ENCODE assay signal across 21 mouse cellular contexts in genomic region chr5:140992093-140993070, GRCm38 (mm10). TPM values are rescaled to one million over a fixed set of nuclear protein-coding genes. Genes with fewer than 3 reads are reported as not detected.
A peak's percentile ranks its signal among the peaks of the same experiment; 100 is the strongest.
DNase-seq lines count a peak whose midpoint lies in the region; ATAC-seq and TF ChIP-seq lines count a peak whose summit lies in the region.
"Had no signal": no experiment of that assay in that cellular context is flagged by ENCODE, and none has a peak within 500 bp of the region (broad histone marks: within the 10 kb centered on the region; RNA-seq: fewer than 3 reads in every experiment).

No protein-coding gene starts in this region.

- 50% methylated on average over 11 of the region's 11 CpGs for WGBS in liver, postnatal 0 days (ENCODE audit: insufficient replicate concordance)
- 76% methylated on average over 11 of the region's 11 CpGs for WGBS in forebrain, embryonic 10.5 days
- WGBS in hindbrain, embryonic 10.5 days, result 75% methylated on average over 11 of the region's 11 CpGs

- no peak for ATAC-seq in liver, postnatal 0 days
- ATAC-seq: forebrain, embryonic 13.5 days; intestine, postnatal 0 days had no signal

- H3K36me3 ChIP-seq in liver, postnatal 0 days (replicated peaks; ENCODE audit: insufficient read depth, low read length), result no peaks in the 10 kb centered on the region
- H3K36me3 ChIP-seq in forebrain, embryonic 10.5 days (replicated peaks), result no peaks in the 10 kb centered on the region
- H3K36me3 ChIP-seq in hindbrain, embryonic 10.5 days, result no peaks in the 10 kb centered on the region
- H3K36me3 ChIP-seq: hindbrain, embryonic 12.5 days; limb, embryonic 10.5 days; neural tube, embryonic 13.5 days had no signal

- H3K27ac ChIP-seq in liver, postnatal 0 days (ENCODE audit: low read depth), result no peak overlapping the region
- 0 out of 2 replicates have a peak overlapping the region, but pooled peaks have one; percentile 1 for H3K27ac ChIP-seq in bone marrow macrophage, adult 2 months (ENCODE audit: insufficient read depth, low read depth, low read length)
- H3K27ac ChIP-seq in forebrain, embryonic 10.5 days, result no peak overlapping the region
- no peak overlapping the region for H3K27ac ChIP-seq in hindbrain, embryonic 10.5 days
- H3K27ac ChIP-seq: forebrain, embryonic 13.5 days; hindbrain, embryonic 12.5 days; limb, embryonic 10.5 days; liver, embryonic 14.5 days; neural tube, embryonic 13.5 days had no signal

- no peak for DNase-seq in liver, postnatal 0 days
- no peak for DNase-seq in liver
- peak; percentile 53 for DNase-seq in CD4-positive helper T cell, adult 2 months (ENCODE audit: low read depth, low spot score)
- DNase-seq in naive thymus-derived CD4-positive, alpha-beta T cell, adult 2 months (ENCODE audit: low read depth), result peak; percentile 51
- DNase-seq in forebrain, embryonic 10.5 days (ENCODE audit: extremely low spot score, low spot score), result no peak
- DNase-seq in urinary bladder, postnatal 36 days (ENCODE audit: low spot score in 2 of 2), result no peak
- no peak for DNase-seq in hindbrain, embryonic 10.5 days (ENCODE audit: low spot score)
- DNase-seq: adrenal gland, adult 2 months; cerebellum, adult 11 months; cerebellum, postnatal 14 days; kidney, postnatal 14 days; lung, postnatal 14 days; right cerebral cortex, postnatal 4 days; thymus, postnatal 14 days had no signal

- TF ChIP-seq EP300 in liver, postnatal 0 days (IDR thresholded peaks at IDR 0.05; ENCODE audit: low read depth), result no peak

- H3K9me3 ChIP-seq in liver, postnatal 0 days (ENCODE audit: low read length), result no peaks in the 10 kb centered on the region
- no peaks in the 10 kb centered on the region for H3K9me3 ChIP-seq in forebrain, embryonic 10.5 days
- no peaks in the 10 kb centered on the region for H3K9me3 ChIP-seq in hindbrain, embryonic 10.5 days
- H3K9me3 ChIP-seq: forebrain, embryonic 13.5 days; hindbrain, embryonic 12.5 days; limb, embryonic 10.5 days; neural tube, embryonic 13.5 days had no signal

- no peaks in the 10 kb centered on the region for H3K4me1 ChIP-seq in liver, postnatal 0 days (ENCODE audit: insufficient read depth)
- peaks cover 12% of the 10 kb centered on the region for H3K4me1 ChIP-seq in bone marrow macrophage, adult 2 months (ENCODE audit: control insufficient read depth, insufficient read depth, low read length)
- no peaks in the 10 kb centered on the region for H3K4me1 ChIP-seq in forebrain, embryonic 10.5 days
- H3K4me1 ChIP-seq in hindbrain, embryonic 10.5 days (replicated peaks), result peaks cover 6% of the 10 kb centered on the region; the same call in 1 of the 2 replicates
- H3K4me1 ChIP-seq: forebrain, embryonic 13.5 days; hindbrain, embryonic 12.5 days; neural tube, embryonic 13.5 days had no signal

- no peak overlapping the region for H3K4me3 ChIP-seq in liver, postnatal 0 days (ENCODE audit: low read depth, low read length)
- H3K4me3 ChIP-seq in bone marrow macrophage, adult 2 months (ENCODE audit: insufficient read depth, low read length), result no peak overlapping the region
- no peak overlapping the region for H3K4me3 ChIP-seq in forebrain, embryonic 10.5 days
- H3K4me3 ChIP-seq in hindbrain, embryonic 10.5 days, result no peak overlapping the region
- H3K4me3 ChIP-seq: forebrain, embryonic 13.5 days; hindbrain, embryonic 12.5 days; limb, embryonic 10.5 days; neural tube, embryonic 13.5 days had no signal

- no peak overlapping the region for H3K4me2 ChIP-seq in liver, postnatal 0 days (ENCODE audit: low read depth, low read length)
- H3K4me2 ChIP-seq: forebrain, embryonic 13.5 days; hindbrain, embryonic 12.5 days; neural tube, embryonic 13.5 days had no signal

- H3K27me3 ChIP-seq in liver, postnatal 0 days (ENCODE audit: insufficient read depth, low read length), result no peaks in the 10 kb centered on the region
- no peaks in the 10 kb centered on the region for H3K27me3 ChIP-seq in forebrain, embryonic 10.5 days (ENCODE audit: poor library complexity, severe bottlenecking)
- H3K27me3 ChIP-seq in hindbrain, embryonic 10.5 days (ENCODE audit: insufficient read depth, poor library complexity, severe bottlenecking), result no peaks in the 10 kb centered on the region
- H3K27me3 ChIP-seq: forebrain, embryonic 13.5 days; hindbrain, embryonic 12.5 days; neural tube, embryonic 13.5 days had no signal

- no peak for TF ChIP-seq POLR2A in bone marrow macrophage, adult 2 months (IDR thresholded peaks at IDR 0.05; ENCODE audit: borderline replicate concordance, low read depth, low read length)

- H3K9ac ChIP-seq in liver, postnatal 0 days (replicated peaks), result no peak overlapping the region
- H3K9ac ChIP-seq: forebrain, embryonic 13.5 days; hindbrain, embryonic 12.5 days; liver, embryonic 14.5 days; neural tube, embryonic 13.5 days had no signal

- 0 out of 2 replicates have a peak, but pooled peaks have one; percentile 7 for TF ChIP-seq CTCF in liver, postnatal 0 days (IDR thresholded peaks at IDR 0.05; ENCODE audit: low read depth)
- no peak for TF ChIP-seq CTCF in bone marrow macrophage, adult 2 months (IDR thresholded peaks at IDR 0.05; ENCODE audit: low read depth, low read length)

RNA-seq across cellular contexts. Expression of gene Card11, which starts 8.0 kb away (rescaled TPM):
- polyA plus RNA-seq in liver, postnatal 0 days (2015; fragmentation: Nextera tagmentation; extraction: Ambion mirVana), result 0.36 and 0.46 TPM in 2 replicates
- polyA plus RNA-seq in bone marrow macrophage, adult 2 months (2012; ENCODE audit: insufficient read depth, insufficient read length, missing spikeins), result 5.7 and 6.1 TPM in 2 replicates
- not detected in 2 replicates for polyA plus RNA-seq in forebrain, embryonic 10.5 days (2016; fragmentation: Nextera tagmentation; extraction: Ambion mirVana)
- polyA plus RNA-seq in hindbrain, embryonic 10.5 days (2016; fragmentation: Nextera tagmentation; extraction: Ambion mirVana), result 0.05 and 0.17 TPM in 2 replicates
- polyA plus RNA-seq: forebrain, embryonic 13.5 days; hindbrain, embryonic 12.5 days had no signal

Comparison
In these comparisons a context has a peak if more than half of its experiments do, and no peak if none do; other contexts are left out.
1. DNase-seq: peak in CD4-positive helper T cell, adult 2 months (single experiment) and naive thymus-derived CD4-positive, alpha-beta T cell, adult 2 months (single experiment); none in liver, postnatal 0 days (single experiment), liver (single experiment), forebrain, embryonic 10.5 days (single experiment), urinary bladder, postnatal 36 days (0 of 2) and hindbrain, embryonic 10.5 days (single experiment).